Mouse (Mus musculus) T-helper 2 cell (primary cell): ENCODE data around the gene Apbb2.

Experiments used
- in situ Hi-C: fragments of 300-600 bp; cut with MboI, MseI; formaldehyde crosslinking; loops from one replicate; pipeline ENCODE4 v1.15.1; 2025; ENCODE audit warnings: high pct_unique_total_duplicates

The Apbb2 gene

GRCm38 (mm10) chr5:66384806-66385446 is 233.7 kb downstream of the Apbb2 start:
- in situ Hi-C loops, result no loop called here

- in situ Hi-C loops, result no loop called here
These were observed 234.5 kb downstream of the Apbb2 start for GRCm38 (mm10) chr5:66384114-66384513.

GRCm38 (mm10) chr5:66382111-66382510 is 236.5 kb downstream of the Apbb2 start:
- in situ Hi-C loops, result no loop called here

GRCm38 (mm10) chr5:66378968-66379367 is 239.6 kb downstream of the Apbb2 start:
- in situ Hi-C loops, result no loop called here

- in situ Hi-C loops, result no loop called here
These were observed 241.9 kb downstream of the Apbb2 start for GRCm38 (mm10) chr5:66376589-66377270.

- in situ Hi-C loops, result no loop called here
These were observed 244.2 kb downstream of the Apbb2 start for GRCm38 (mm10) chr5:66374413-66374812.

- in situ Hi-C loops, result no loop called here
These were observed 244.9 kb downstream of the Apbb2 start for GRCm38 (mm10) chr5:66373515-66374164.

- in situ Hi-C loops, result no loop called here
These were observed 247.5 kb downstream of the Apbb2 start for GRCm38 (mm10) chr5:66371131-66371530.

GRCm38 (mm10) chr5:66368966-66369365 is 249.6 kb downstream of the Apbb2 start:
- in situ Hi-C loops, result loop anchor here (10.0 kb wide), 1 partner anchor 1686 kb away; no protein-coding TSS in a partner anchor

GRCm38 (mm10) chr5:66367641-66368040 is 250.9 kb downstream of the Apbb2 start:
- in situ Hi-C loops, result loop anchor here (10.0 kb wide), 1 partner anchor 1687 kb away; no protein-coding TSS in a partner anchor

GRCm38 (mm10) chr5:66363274-66364261 is 255.0 kb downstream of the Apbb2 start:
- in situ Hi-C loops, result loop anchor here (10.0 kb wide), 1 partner anchor 1691 kb away; no protein-coding TSS in a partner anchor

- in situ Hi-C loops, result loop anchor here (10.0 kb wide), 1 partner anchor 1694 kb away; no protein-coding TSS in a partner anchor
These were observed 257.8 kb downstream of the Apbb2 start for GRCm38 (mm10) chr5:66360739-66361138.

- in situ Hi-C loops, result loop anchor here (10.0 kb wide), 1 partner anchor 1695 kb away; no protein-coding TSS in a partner anchor
These were observed 258.7 kb downstream of the Apbb2 start for GRCm38 (mm10) chr5:66359742-66360423.

GRCm38 (mm10) chr5:66355147-66355546 is 263.4 kb downstream of the Apbb2 start:
- in situ Hi-C loops, result no loop called here

GRCm38 (mm10) chr5:66353876-66354275 is 264.7 kb downstream of the Apbb2 start:
- in situ Hi-C loops, result no loop called here

GRCm38 (mm10) chr5:66351836-66352390 is 266.7 kb downstream of the Apbb2 start:
- in situ Hi-C loops, result no loop called here

- in situ Hi-C loops, result no loop called here
These were observed 267.5 kb downstream of the Apbb2 start for GRCm38 (mm10) chr5:66351064-66351463.

- in situ Hi-C loops, result no loop called here
These were observed 268.0 kb downstream of the Apbb2 start for GRCm38 (mm10) chr5:66350611-66351010.

GRCm38 (mm10) chr5:66348421-66348820 is 270.2 kb downstream of the Apbb2 start:
- in situ Hi-C loops, result no loop called here

- in situ Hi-C loops, result no loop called here
These were observed 271.8 kb downstream of the Apbb2 start for GRCm38 (mm10) chr5:66346756-66347155.
